Mouse (Mus musculus): Measurements from ENCODE around the gene Hormad2. TPM values are rescaled to one million over a fixed set of nuclear protein-coding genes. Genes with fewer than 3 reads are reported as not detected.

Hormad2 gene
- polyA plus RNA-seq (2014; fragmentation: Illumina TruSeq; extraction: RNeasy Lipid Tissue Mini Kit (QIAGEN cat#74804)) = 0.43 TPM

DNA sequence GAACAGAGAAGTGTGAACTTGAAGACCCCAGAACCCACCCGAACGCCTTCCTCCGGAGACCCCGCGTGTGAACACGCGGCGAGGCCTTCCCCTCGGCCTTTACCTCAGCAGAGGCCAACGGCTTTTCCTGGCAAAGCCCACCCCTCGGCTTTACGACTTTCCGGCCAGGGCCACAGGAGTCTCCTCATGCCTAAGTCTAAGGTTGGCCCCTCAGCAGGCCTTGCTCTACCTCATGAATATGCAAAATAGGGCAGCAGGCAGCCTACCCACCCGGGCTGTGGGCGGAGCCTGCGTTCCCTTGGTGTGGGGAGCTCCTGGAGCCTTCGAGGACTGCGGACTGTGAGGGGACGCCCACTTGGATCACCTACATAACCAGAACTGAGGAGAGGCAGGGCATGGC, at the start of gene Hormad2:
Hormad2 (minus strand) TSS at position 128 of the 400 bp plus-strand sequence.

Other genes with a start within 250 kb of the Hormad2 start
- gene Castor1, start 222.9 kb downstream of the Hormad2 start, polyA plus RNA-seq (2014; fragmentation: Illumina TruSeq; extraction: RNeasy Lipid Tissue Mini Kit (QIAGEN cat#74804)) = not detected
- gene Osm, start 204.7 kb downstream of the Hormad2 start, polyA plus RNA-seq (2014; fragmentation: Illumina TruSeq; extraction: RNeasy Lipid Tissue Mini Kit (QIAGEN cat#74804)) = not detected
- 0.20 TPM for gene Lif, start 183.5 kb downstream of the Hormad2 start, polyA plus RNA-seq (2014; fragmentation: Illumina TruSeq; extraction: RNeasy Lipid Tissue Mini Kit (QIAGEN cat#74804))
- gene Mtmr3, start 153.8 kb upstream of the Hormad2 start, polyA plus RNA-seq (2014; fragmentation: Illumina TruSeq; extraction: RNeasy Lipid Tissue Mini Kit (QIAGEN cat#74804)) = 16.8 TPM
- not detected for gene Gm11032, start 179.0 kb upstream of the Hormad2 start, polyA plus RNA-seq (2014; fragmentation: Illumina TruSeq; extraction: RNeasy Lipid Tissue Mini Kit (QIAGEN cat#74804))
- gene Ascc2, start 196.6 kb upstream of the Hormad2 start, polyA plus RNA-seq (2014; fragmentation: Illumina TruSeq; extraction: RNeasy Lipid Tissue Mini Kit (QIAGEN cat#74804)) = 12.3 TPM

Data from ovary, adult 10 weeks (tissue).